Mouse (Mus musculus) liver, postnatal 0 days (tissue): ENCODE measurements around the gene Mbnl3.

Experiments used
- CTCF ChIP-seq: sonication (generic); IDR thresholded peaks from 2 replicates; pipeline ENCODE4 v1.5.1; 2016; ENCODE audit warnings: antibody characterized with exemption, low read depth
- EP300 ChIP-seq: IDR thresholded peaks from 2 replicates; pipeline ENCODE4 v1.6.1; 2016; ENCODE audit warnings: antibody characterized with exemption, low read depth, mild to moderate bottlenecking

GRCm38 (mm10) chrX:51164766-51165165 is 41.6 kb downstream of the Mbnl3 start:
- no peak for TF ChIP-seq CTCF
- TF ChIP-seq EP300: no peak
